Mouse (Mus musculus) ES-Bruce4 (cell line): ENCODE measurements around the gene Pagr1a. TPM values are rescaled to one million over a fixed set of nuclear protein-coding genes. Genes with fewer than 3 reads are reported as not detected.

Experiments
- H3K27ac ChIP-seq: 2 replicates; pipeline ENCODE4 v1.5.1; 2012; ENCODE audit warnings: low read length, inconsistent platforms; ENCODE audit not compliant: insufficient read depth
- H3K27me3 ChIP-seq: 2 replicates; pipeline ENCODE4 v1.6.1; 2012; ENCODE audit warnings: mild to moderate bottlenecking, low read length, inconsistent platforms; ENCODE audit not compliant: control insufficient read depth, poor library complexity, insufficient read depth, severe bottlenecking
- H3K36me3 ChIP-seq: 2 replicates; pipeline ENCODE4 v1.6.1; 2012; ENCODE audit warnings: inconsistent platforms, mild to moderate bottlenecking, low read length, moderate library complexity; ENCODE audit not compliant: control insufficient read depth, poor library complexity, insufficient read depth, severe bottlenecking
- H3K4me1 ChIP-seq: one replicate; pipeline ENCODE4 v1.8.1; 2011; ENCODE audit warnings: low read length; ENCODE audit not compliant: control insufficient read depth, insufficient read depth
- H3K4me3 ChIP-seq: 2 replicates; pipeline ENCODE4 v1.5.1; 2011; ENCODE audit warnings: low read depth, mild to moderate bottlenecking, low read length
- H3K9ac ChIP-seq: 2 replicates; pipeline ENCODE4 v1.6.1; 2012; ENCODE audit warnings: low read depth, mild to moderate bottlenecking, inconsistent platforms; ENCODE audit not compliant: poor library complexity, severe bottlenecking
- H3K9me3 ChIP-seq: replicated peaks from 2 replicates; pipeline ENCODE4 v1.6.1; 2012; ENCODE audit warnings: mild to moderate bottlenecking, low read length, inconsistent platforms; ENCODE audit not compliant: control insufficient read depth, poor library complexity, insufficient read depth, severe bottlenecking
- CTCF ChIP-seq: IDR thresholded peaks from one replicate; pipeline ENCODE4 v1.8.1; 2011; ENCODE audit warnings: low read depth, low read length
- EP300 ChIP-seq: IDR thresholded peaks from 2 replicates; pipeline ENCODE4 v1.6.1; 2011; ENCODE audit warnings: low read depth, low read length; ENCODE audit not compliant: insufficient read depth
- POLR2A ChIP-seq: IDR thresholded peaks from one replicate; pipeline ENCODE4 v1.8.1; 2011; ENCODE audit warnings: low read length; ENCODE audit not compliant: insufficient read depth
- polyA plus RNA-seq: library from polyadenylated mRNA; stranded (reverse); fragments of >200 nt; gene quantifications from 2 replicates; pipeline ENCODE4 v1.2.4, GENCODE M21; 2011; ENCODE audit warnings: low read depth; ENCODE audit not compliant: missing spikeins, insufficient read depth, insufficient read length

Gene Pagr1a
- polyA plus RNA-seq, 1 experiment, result 27.9 TPM

DNA sequence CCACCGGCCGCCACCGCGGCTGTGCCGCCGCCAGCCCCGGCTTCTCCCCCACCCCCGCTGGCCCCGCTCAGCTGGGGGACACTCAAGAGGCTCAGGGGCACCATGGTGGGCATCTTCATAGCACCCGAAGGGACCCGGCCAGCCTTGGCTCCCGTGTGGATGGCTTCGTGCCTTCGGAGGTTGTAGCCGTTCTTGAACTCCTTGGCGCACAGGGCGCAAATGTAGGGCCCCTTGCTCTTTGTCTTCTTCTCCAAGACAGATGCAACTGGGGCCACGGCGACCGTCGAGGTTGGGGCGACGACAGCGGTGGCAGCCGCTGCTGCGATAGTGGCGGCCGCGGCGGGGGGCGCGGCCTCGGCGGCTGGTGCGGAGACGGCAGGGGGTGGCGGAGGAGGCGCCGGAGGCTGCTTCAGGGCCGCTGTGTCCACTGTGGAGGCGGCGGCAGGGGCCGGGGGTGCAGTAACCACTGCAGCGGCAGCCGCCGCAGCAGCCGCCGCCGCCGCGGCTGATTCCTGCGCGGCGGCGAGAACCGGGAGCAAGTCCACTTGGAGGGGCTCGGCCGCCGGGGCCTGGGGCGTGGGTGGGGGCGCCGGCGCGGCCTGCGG lies 8.5 kb upstream of the Pagr1a start:
- no peak for TF ChIP-seq EP300
- no peak for TF ChIP-seq POLR2A
- no peak for TF ChIP-seq CTCF
- peak overlapping the region; percentile 8; the same call in 1 of the 2 replicates for H3K27ac ChIP-seq
- peaks cover 49% of the 10 kb centered on the region for H3K36me3 ChIP-seq
- no peaks in the 10 kb centered on the region for H3K4me1 ChIP-seq
- H3K9me3 ChIP-seq, result no peaks in the 10 kb centered on the region
- H3K4me3 ChIP-seq, result peak overlapping the region; percentile 73
- H3K9ac ChIP-seq, result peak overlapping the region; percentile 92
- no peaks in the 10 kb centered on the region for H3K27me3 ChIP-seq

GRCm38 (mm10) chr7:127024755-127025555 lies 7.8 kb upstream of the Pagr1a start:
- Histone ChIP-seq H3K9me3 (no peaks in the 10 kb centered on the region), H3K27me3 (no peaks in the 10 kb centered on the region), H3K27ac (peak overlapping the region; percentile 8), H3K4me1 (no peaks in the 10 kb centered on the region), H3K9ac (peak overlapping the region; percentile 92), H3K4me3 (peak overlapping the region; percentile 73), H3K36me3 (peaks cover 42% of the 10 kb centered on the region)
- TF ChIP-seq POLR2A, result peak; percentile 62
- no peak for TF ChIP-seq CTCF

- Histone ChIP-seq H3K27ac (peak overlapping the region; percentile 3), H3K36me3 (peaks cover 33% of the 10 kb centered on the region), H3K4me1 (no peaks in the 10 kb centered on the region)
Measured at GRCm38 (mm10) chr7:127023896-127024690, 6.9 kb upstream of the Pagr1a start.

DNA sequence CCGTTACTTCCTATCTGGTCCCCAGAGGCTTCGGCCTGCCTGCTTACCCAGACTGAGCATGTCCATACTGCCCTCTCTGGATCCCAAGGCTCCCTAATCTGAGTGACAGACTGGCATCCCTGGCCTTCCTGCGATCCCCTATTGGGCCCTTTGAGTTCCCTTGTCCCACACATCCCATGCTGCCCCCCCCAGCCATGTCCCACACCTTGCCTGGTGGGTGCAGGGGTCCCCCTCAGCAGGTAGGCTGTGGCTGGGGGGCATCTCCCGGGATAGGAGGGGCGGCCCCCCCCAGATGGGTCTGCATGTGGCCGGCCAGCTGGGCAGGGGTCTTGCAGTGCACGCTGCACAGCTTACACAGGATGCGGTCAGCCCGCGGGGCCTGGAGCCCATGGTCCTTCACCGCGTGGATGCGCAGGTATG lies 6.1 kb upstream of the Pagr1a start:
- Histone ChIP-seq H3K4me1 (no peaks in the 10 kb centered on the region), H3K9ac (peak overlapping the region; percentile 92), H3K27ac (no peak overlapping the region), H3K36me3 (peaks cover 25% of the 10 kb centered on the region), H3K27me3 (no peaks in the 10 kb centered on the region), H3K4me3 (peak overlapping the region; percentile 73), H3K9me3 (no peaks in the 10 kb centered on the region)
- TF ChIP-seq POLR2A (no peak), CTCF (no peak), EP300 (no peak)

More at GRCm38 (mm10) chr7:127023896-127024690, 6.9 kb upstream of the Pagr1a start:
- Histone ChIP-seq H3K9ac (peak overlapping the region; percentile 92), H3K27me3 (no peaks in the 10 kb centered on the region), H3K4me3 (peak overlapping the region; percentile 73), H3K9me3 (no peaks in the 10 kb centered on the region)
- TF ChIP-seq EP300 (no peak), CTCF (no peak), POLR2A (no peak)

- peak overlapping the region; percentile 37 for H3K27ac ChIP-seq
- no peaks in the 10 kb centered on the region for H3K9me3 ChIP-seq
- TF ChIP-seq EP300 (no peak), CTCF (no peak), POLR2A (no peak)
- H3K27me3 ChIP-seq, result no peaks in the 10 kb centered on the region
- peak overlapping the region; percentile 73 for H3K4me3 ChIP-seq
- peaks cover 24% of the 10 kb centered on the region for H3K36me3 ChIP-seq
- peak overlapping the region; percentile 92 for H3K9ac ChIP-seq
- no peaks in the 10 kb centered on the region for H3K4me1 ChIP-seq
Measured at GRCm38 (mm10) chr7:127022528-127023271, 5.5 kb upstream of the Pagr1a start.
